Mouse (Mus musculus) C2C12 (cell line): ENCODE results near the gene Nceh1.

Experiments used
- CEBPB ChIP-seq: IDR thresholded peaks from one replicate; pipeline ENCODE4 v1.6.1; 2011; ENCODE audit warnings: low read depth, mild to moderate bottlenecking, control low read depth, moderate library complexity
- CTCF ChIP-seq: IDR thresholded peaks from one replicate; pipeline ENCODE4 v1.5.1; 2011; ENCODE audit not compliant: control insufficient read depth, insufficient read depth, insufficient read length
- MYOG ChIP-seq: IDR thresholded peaks from one replicate; pipeline ENCODE4 v1.6.1; 2011; ENCODE audit not compliant: control insufficient read depth, insufficient read length; ENCODE audit errors: extremely low read depth

DNA sequence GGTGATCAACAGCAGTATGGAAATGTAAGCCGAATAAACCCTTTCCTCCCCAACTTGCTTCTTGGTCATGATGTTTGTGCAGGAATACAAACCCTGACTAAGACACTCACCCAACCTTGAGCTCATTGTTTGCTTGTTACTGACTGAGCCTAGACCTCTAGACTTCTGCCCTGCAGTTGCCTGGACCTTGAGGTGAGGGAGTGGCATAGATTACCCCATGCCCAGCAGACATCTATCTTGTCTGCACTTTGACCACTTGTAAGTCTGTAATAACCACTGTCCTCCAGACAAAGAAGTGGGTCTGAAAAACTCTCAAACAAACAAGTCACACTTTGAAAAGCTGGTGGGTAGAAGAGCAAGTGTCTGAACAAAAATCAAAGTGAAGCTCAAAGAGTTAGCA is 136.9 kb downstream of the Nceh1 start:
- no peak for TF ChIP-seq CTCF
- no peak for TF ChIP-seq MYOG
- TF ChIP-seq CEBPB, result no peak
